Mouse (Mus musculus): ENCODE data around the gene Tmc7.

- no peak for TF ChIP-seq POLR2A (IDR thresholded peaks at IDR 0.05; ENCODE audit: low read depth, low read length)
- TF ChIP-seq CTCF (IDR thresholded peaks at IDR 0.05; ENCODE audit: borderline replicate concordance, insufficient read depth, low read length), result no peak
Observed at GRCm38 (mm10) chr7:118597201-118597600, 12.7 kb upstream of the Tmc7 start, which contains the start of gene Tmc5.

Data from embryonic fibroblast, embryonic 13.5 days (primary cell).